Mouse (Mus musculus) bone marrow, adult 2 months (tissue): Measurements from ENCODE around the gene Rbm20.

Experiments
- CTCF ChIP-seq: fragments of 200-500 bp; IDR thresholded peaks from 2 replicates; pipeline ENCODE4 v1.5.1; 2011; ENCODE audit warnings: low read length, control low read depth; ENCODE audit not compliant: control insufficient read depth, insufficient read depth
- POLR2A ChIP-seq: fragments of 200-500 bp; IDR thresholded peaks from 2 replicates; pipeline ENCODE4 v1.6.1; 2011; ENCODE audit warnings: low read depth, mild to moderate bottlenecking, control low read depth, low read length, borderline replicate concordance; ENCODE audit not compliant: control insufficient read depth

- TF ChIP-seq POLR2A (no peak), CTCF (no peak)
Observed at GRCm38 (mm10) chr19:53664831-53665230, 12.3 kb upstream of the Rbm20 start.
